Mouse (Mus musculus): ENCODE measurements at regions not wholly inside any gene's neighbourhood (a gene's known extent, or its start where the extent isn't known, plus 50 kb on each side); places are given as distances from the start of the nearest gene placed in this dataset.

GRCm38 (mm10) chr2:117524437-117524836, 181.6 kb upstream of the Rasgrp1 start:
- DNase-seq: no peak
- no peak overlapping the region for H3K4me3 ChIP-seq
- no peak for TF ChIP-seq CTCF (IDR thresholded peaks at IDR 0.05)
- intact Hi-C loops (cut with DNase I): no loop called here
- H3K27ac ChIP-seq: no peak overlapping the region

GRCm38 (mm10) chr2:117538865-117539264, 196.1 kb upstream of the Rasgrp1 start:
- Histone ChIP-seq H3K27ac (no peak overlapping the region), H3K4me3 (no peak overlapping the region)
- intact Hi-C loops (cut with DNase I): no loop called here
- TF ChIP-seq CTCF (IDR thresholded peaks at IDR 0.05): no peak
- DNase-seq: no peak

GRCm38 (mm10) chr2:117539285-117539684, 196.5 kb upstream of the Rasgrp1 start:
- DNase-seq: no peak
- H3K27ac ChIP-seq: no peak overlapping the region
- no peak for TF ChIP-seq CTCF (IDR thresholded peaks at IDR 0.05)
- H3K4me3 ChIP-seq: no peak overlapping the region
- intact Hi-C loops (cut with DNase I): no loop called here

GRCm38 (mm10) chr2:117541471-117541870, 198.7 kb upstream of the Rasgrp1 start:
- Histone ChIP-seq H3K27ac (no peak overlapping the region), H3K4me3 (no peak overlapping the region)
- TF ChIP-seq CTCF (IDR thresholded peaks at IDR 0.05): peak; percentile 76
- peak; percentile 62 for DNase-seq
- intact Hi-C loops (cut with DNase I): loop anchor here (1.0 to 5.0 kb wide), 2 partner anchors 86 to 570 kb away; partner anchors contain the start of gene Thbs1

GRCm38 (mm10) chr2:117542298-117542697, 199.5 kb upstream of the Rasgrp1 start:
- TF ChIP-seq CTCF (IDR thresholded peaks at IDR 0.05): no peak
- DNase-seq: peak; percentile 27
- no peak overlapping the region for H3K27ac ChIP-seq
- intact Hi-C loops (cut with DNase I): loop anchor here (5.0 kb wide), 1 partner anchor 85 kb away; no protein-coding TSS in a partner anchor
- H3K4me3 ChIP-seq: no peak overlapping the region

- peak; percentile 21; the same call in 1 of the 2 replicates for TF ChIP-seq CTCF (IDR thresholded peaks at IDR 0.05)
- DNase-seq: no peak
- no peak overlapping the region for H3K27ac ChIP-seq
- intact Hi-C loops (cut with DNase I): loop anchor here (5.0 kb wide), 1 partner anchor 84 kb away; no protein-coding TSS in a partner anchor
- H3K4me3 ChIP-seq: no peak overlapping the region
These were observed 200.5 kb upstream of the Rasgrp1 start for GRCm38 (mm10) chr2:117543301-117543782.

- intact Hi-C loops (cut with DNase I): loop anchor here (5.0 kb wide), 1 partner anchor 694 kb away; no protein-coding TSS in a partner anchor
- DNase-seq: no peak
- H3K4me3 ChIP-seq: no peak overlapping the region
- TF ChIP-seq CTCF (IDR thresholded peaks at IDR 0.05): no peak
- no peak overlapping the region for H3K27ac ChIP-seq
These were observed 205.5 kb upstream of the Rasgrp1 start for GRCm38 (mm10) chr2:117548273-117548672.

GRCm38 (mm10) chr2:117556301-117556700, 213.5 kb upstream of the Rasgrp1 start:
- DNase-seq: no peak
- H3K27ac ChIP-seq: no peak overlapping the region
- intact Hi-C loops (cut with DNase I): no loop called here
- no peak for TF ChIP-seq CTCF (IDR thresholded peaks at IDR 0.05)
- no peak overlapping the region for H3K4me3 ChIP-seq

GRCm38 (mm10) chr2:117570987-117571386, 228.2 kb upstream of the Rasgrp1 start:
- no peak overlapping the region for H3K27ac ChIP-seq
- H3K4me3 ChIP-seq: no peak overlapping the region
- DNase-seq: no peak
- intact Hi-C loops (cut with DNase I): no loop called here
- no peak for TF ChIP-seq CTCF (IDR thresholded peaks at IDR 0.05)

- Histone ChIP-seq H3K4me3 (no peak overlapping the region), H3K27ac (no peak overlapping the region)
- intact Hi-C loops (cut with DNase I): no loop called here
- TF ChIP-seq CTCF (IDR thresholded peaks at IDR 0.05): no peak
- DNase-seq: peak; percentile 26
These were observed 244.6 kb upstream of the Rasgrp1 start for GRCm38 (mm10) chr2:117587381-117587780.

GRCm38 (mm10) chr2:117595028-117595427, 252.2 kb upstream of the Rasgrp1 start:
- intact Hi-C loops (cut with DNase I): no loop called here

GRCm38 (mm10) chr2:117597573-117597972, 254.8 kb upstream of the Rasgrp1 start:
- intact Hi-C loops (cut with DNase I): no loop called here

More at GRCm38 (mm10) chr2:117595028-117595427, 252.2 kb upstream of the Rasgrp1 start:
- TF ChIP-seq CTCF (IDR thresholded peaks at IDR 0.05): no peak
- Histone ChIP-seq H3K27ac (no peak overlapping the region), H3K4me3 (no peak overlapping the region)
- DNase-seq: no peak

GRCm38 (mm10) chr2:117614772-117615171, 272.0 kb upstream of the Rasgrp1 start:
- no peak overlapping the region for H3K27ac ChIP-seq
- DNase-seq: no peak
- no peak for TF ChIP-seq CTCF (IDR thresholded peaks at IDR 0.05)
- H3K4me3 ChIP-seq: no peak overlapping the region
- intact Hi-C loops (cut with DNase I): no loop called here

More at GRCm38 (mm10) chr2:117597573-117597972, 254.8 kb upstream of the Rasgrp1 start:
- Histone ChIP-seq H3K4me3 (no peak overlapping the region), H3K27ac (no peak overlapping the region)
- no peak for DNase-seq
- no peak for TF ChIP-seq CTCF (IDR thresholded peaks at IDR 0.05)

- no peak overlapping the region for H3K27ac ChIP-seq
- no peak for TF ChIP-seq CTCF (IDR thresholded peaks at IDR 0.05)
- no peak overlapping the region for H3K4me3 ChIP-seq
- intact Hi-C loops (cut with DNase I): no loop called here
- no peak for DNase-seq
These were observed 275.3 kb upstream of the Rasgrp1 start for GRCm38 (mm10) chr2:117618063-117618462.

Data from gastrocnemius, adult 2 months (tissue).